Mouse (Mus musculus): Measurements from ENCODE around the gene Pomp.
A peak's percentile ranks its signal among the peaks of the same experiment; 100 is the strongest.

The Pomp gene

GRCm38 (mm10) chr5:147860449-147861261 lies at the start of gene Pomp:
Gene Pomp (plus strand): TSS chr5:147860461.
- peak; percentile 91 for DNase-seq (ENCODE audit: low spot score)

- DNase-seq (ENCODE audit: low spot score): no peak
These were observed 47.8 kb upstream of the Pomp start for GRCm38 (mm10) chr5:147812255-147813040.

GRCm38 (mm10) chr5:147814971-147815370 lies 45.3 kb upstream of the Pomp start:
- no peak for DNase-seq (ENCODE audit: low spot score)

GRCm38 (mm10) chr5:147815592-147815991 lies 44.7 kb upstream of the Pomp start:
- no peak for DNase-seq (ENCODE audit: low spot score)

GRCm38 (mm10) chr5:147816465-147816864 lies 43.8 kb upstream of the Pomp start:
- DNase-seq (ENCODE audit: low spot score): no peak

GRCm38 (mm10) chr5:147817747-147818496 lies 42.3 kb upstream of the Pomp start:
- DNase-seq (ENCODE audit: low spot score): no peak

- no peak for DNase-seq (ENCODE audit: low spot score)
These were observed 41.4 kb upstream of the Pomp start for GRCm38 (mm10) chr5:147818866-147819265.

- no peak for DNase-seq (ENCODE audit: low spot score)
These were observed 40.4 kb upstream of the Pomp start for GRCm38 (mm10) chr5:147819895-147820294.

GRCm38 (mm10) chr5:147824021-147824605 lies 36.1 kb upstream of the Pomp start:
- DNase-seq (ENCODE audit: low spot score): no peak

GRCm38 (mm10) chr5:147825375-147825969 lies 34.8 kb upstream of the Pomp start:
- no peak for DNase-seq (ENCODE audit: low spot score)

- DNase-seq (ENCODE audit: low spot score): no peak
These were observed 34.2 kb upstream of the Pomp start for GRCm38 (mm10) chr5:147826091-147826490.

GRCm38 (mm10) chr5:147826546-147826945 lies 33.7 kb upstream of the Pomp start:
- DNase-seq (ENCODE audit: low spot score): no peak

GRCm38 (mm10) chr5:147828846-147829245 lies 31.4 kb upstream of the Pomp start:
- no peak for DNase-seq (ENCODE audit: low spot score)

- DNase-seq (ENCODE audit: low spot score): no peak
These were observed 27.4 kb upstream of the Pomp start for GRCm38 (mm10) chr5:147832842-147833241.

GRCm38 (mm10) chr5:147834841-147835500 lies 25.3 kb upstream of the Pomp start:
- DNase-seq (ENCODE audit: low spot score): peak; percentile 29

GRCm38 (mm10) chr5:147839418-147839817 lies 20.8 kb upstream of the Pomp start:
- DNase-seq (ENCODE audit: low spot score): no peak

- DNase-seq (ENCODE audit: low spot score): no peak
These were observed 16.9 kb upstream of the Pomp start for GRCm38 (mm10) chr5:147843340-147843739.

- no peak for DNase-seq (ENCODE audit: low spot score)
These were observed 14.9 kb upstream of the Pomp start for GRCm38 (mm10) chr5:147845319-147845718.

GRCm38 (mm10) chr5:147847361-147847760 lies 12.9 kb upstream of the Pomp start:
- DNase-seq (ENCODE audit: low spot score): no peak

- peak; percentile 50 for DNase-seq (ENCODE audit: low spot score)
These were observed 11.9 kb upstream of the Pomp start for GRCm38 (mm10) chr5:147848164-147848863.
